Mouse (Mus musculus) hindbrain, embryonic 15.5 days (tissue): ENCODE measurements at regions not wholly inside any gene's neighbourhood (a gene's known extent, or its start where the extent isn't known, plus 50 kb on each side); places are given as distances from the start of the nearest gene placed in this dataset.

Source experiments
- ATAC-seq: fragments of 200-750 bp; cut with Nextera tagmentation; 2 replicates; pipeline ENCODE4 v1.8.0; 2017; ENCODE audit warnings: low read depth, moderate number of reproducible peaks, moderate TSS enrichment; ENCODE audit not compliant: low FRiP score
- H3K27ac ChIP-seq: fragments of 300-500 bp; sonication (generic); replicated peaks from 2 replicates; pipeline ENCODE4 v1.5.1; 2015; ENCODE audit warnings: mild to moderate bottlenecking, inconsistent platforms
- H3K27me3 ChIP-seq: fragments of 300-500 bp; sonication (generic); 2 replicates; pipeline ENCODE4 v1.6.1; 2015; ENCODE audit warnings: control low read depth, inconsistent platforms
- H3K36me3 ChIP-seq: fragments of 300-500 bp; sonication (generic); 2 replicates; pipeline ENCODE4 v1.6.1; 2015; ENCODE audit warnings: control low read depth, inconsistent platforms
- H3K4me1 ChIP-seq: fragments of 300-500 bp; sonication (generic); replicated peaks from 2 replicates; pipeline ENCODE4 v1.6.1; 2015; ENCODE audit warnings: control low read depth, inconsistent platforms
- H3K4me2 ChIP-seq: fragments of 300-500 bp; sonication (generic); 2 replicates; pipeline ENCODE4 v1.6.1; 2015; ENCODE audit warnings: moderate library complexity, mild to moderate bottlenecking, inconsistent platforms
- H3K4me3 ChIP-seq: fragments of 300-500 bp; sonication (generic); 2 replicates; pipeline ENCODE4 v1.5.1; 2015; ENCODE audit warnings: mild to moderate bottlenecking, inconsistent platforms
- H3K9ac ChIP-seq: fragments of 300-500 bp; sonication (generic); 2 replicates; pipeline ENCODE4 v1.6.1; 2015; ENCODE audit warnings: inconsistent platforms
- H3K9me3 ChIP-seq: fragments of 300-500 bp; sonication (generic); 2 replicates; pipeline ENCODE4 v1.6.1; 2016; ENCODE audit warnings: control low read depth, inconsistent platforms
- WGBS: fragments of 180-500 bp; shearing (Covaris S2); methylation state at CpG from one replicate; pipeline ENCODE4 v1.1.7; 2015; 5-methylcytosine and 5-hydroxymethylcytosine counted together

GRCm38 (mm10) chr4:21616116-21616515 is 69.6 kb downstream of the Prdm13 start:
- no peaks in the 10 kb centered on the region for H3K4me1 ChIP-seq
- no peaks in the 10 kb centered on the region for H3K9me3 ChIP-seq
- H3K36me3 ChIP-seq, result no peaks in the 10 kb centered on the region
- H3K27me3 ChIP-seq, result no peaks in the 10 kb centered on the region
- no peak overlapping the region for H3K4me2 ChIP-seq
- no peak overlapping the region for H3K4me3 ChIP-seq
- H3K9ac ChIP-seq, result no peak overlapping the region
- ATAC-seq, result no peak
- WGBS, result 80% methylated on average over 5 of the region's 5 CpGs
- H3K27ac ChIP-seq, result no peak overlapping the region

GRCm38 (mm10) chr4:21614429-21614828 is 71.3 kb downstream of the Prdm13 start:
- WGBS, result 40% methylated on average over 3 of the region's 3 CpGs
- no peak overlapping the region for H3K9ac ChIP-seq
- H3K4me3 ChIP-seq, result no peak overlapping the region
- H3K4me2 ChIP-seq, result no peak overlapping the region
- no peaks in the 10 kb centered on the region for H3K27me3 ChIP-seq
- peak; percentile 59 for ATAC-seq
- no peaks in the 10 kb centered on the region for H3K9me3 ChIP-seq
- H3K36me3 ChIP-seq, result no peaks in the 10 kb centered on the region
- H3K27ac ChIP-seq, result no peak overlapping the region
- H3K4me1 ChIP-seq, result no peaks in the 10 kb centered on the region

- Histone ChIP-seq H3K4me2 (no peak overlapping the region), H3K4me1 (no peaks in the 10 kb centered on the region), H3K9ac (no peak overlapping the region), H3K27ac (no peak overlapping the region), H3K27me3 (no peaks in the 10 kb centered on the region), H3K9me3 (no peaks in the 10 kb centered on the region), H3K4me3 (no peak overlapping the region), H3K36me3 (no peaks in the 10 kb centered on the region)
- no peak for ATAC-seq
- 62% methylated on average over 5 of the region's 5 CpGs for WGBS
Measured at GRCm38 (mm10) chr4:21611531-21612282, 74.1 kb downstream of the Prdm13 start.

GRCm38 (mm10) chr4:21598024-21598423 is 87.7 kb downstream of the Prdm13 start:
- H3K4me1 ChIP-seq, result no peaks in the 10 kb centered on the region
- no peaks in the 10 kb centered on the region for H3K36me3 ChIP-seq
- H3K27me3 ChIP-seq, result no peaks in the 10 kb centered on the region
- WGBS, result 65% methylated on average over 2 of the region's 2 CpGs
- no peak overlapping the region for H3K4me2 ChIP-seq
- no peak for ATAC-seq
- no peaks in the 10 kb centered on the region for H3K9me3 ChIP-seq
- H3K27ac ChIP-seq, result no peak overlapping the region
- H3K4me3 ChIP-seq, result no peak overlapping the region
- no peak overlapping the region for H3K9ac ChIP-seq

GRCm38 (mm10) chr4:21547771-21548170 is 138.0 kb downstream of the Prdm13 start:
- Histone ChIP-seq H3K36me3 (no peaks in the 10 kb centered on the region), H3K4me3 (no peak overlapping the region), H3K9me3 (no peaks in the 10 kb centered on the region), H3K4me1 (no peaks in the 10 kb centered on the region), H3K27ac (no peak overlapping the region), H3K9ac (no peak overlapping the region), H3K27me3 (no peaks in the 10 kb centered on the region), H3K4me2 (no peak overlapping the region)
- WGBS, result 85% methylated on average over 3 of the region's 3 CpGs
- ATAC-seq, result no peak

- no peaks in the 10 kb centered on the region for H3K4me1 ChIP-seq
- no peak overlapping the region for H3K27ac ChIP-seq
- WGBS, result 91% methylated on average over 2 of the region's 2 CpGs
- H3K4me2 ChIP-seq, result no peak overlapping the region
- no peak for ATAC-seq
- H3K4me3 ChIP-seq, result no peak overlapping the region
- H3K27me3 ChIP-seq, result no peaks in the 10 kb centered on the region
- no peaks in the 10 kb centered on the region for H3K9me3 ChIP-seq
- H3K9ac ChIP-seq, result no peak overlapping the region
- no peaks in the 10 kb centered on the region for H3K36me3 ChIP-seq
Measured at GRCm38 (mm10) chr4:21539583-21539982, 146.2 kb downstream of the Prdm13 start.

GRCm38 (mm10) chr4:21535973-21536372 is 149.8 kb downstream of the Prdm13 start:
- Histone ChIP-seq H3K27ac (no peak overlapping the region), H3K27me3 (no peaks in the 10 kb centered on the region), H3K4me3 (no peak overlapping the region), H3K4me1 (no peaks in the 10 kb centered on the region), H3K4me2 (no peak overlapping the region), H3K9ac (no peak overlapping the region), H3K36me3 (no peaks in the 10 kb centered on the region), H3K9me3 (no peaks in the 10 kb centered on the region)
- 30% methylated on average over 2 of the region's 2 CpGs for WGBS
- no peak for ATAC-seq

GRCm38 (mm10) chr4:21532186-21532585 is 153.6 kb downstream of the Prdm13 start:
- Histone ChIP-seq H3K4me1 (no peaks in the 10 kb centered on the region), H3K36me3 (no peaks in the 10 kb centered on the region), H3K27ac (no peak overlapping the region), H3K9me3 (no peaks in the 10 kb centered on the region), H3K4me3 (no peak overlapping the region), H3K9ac (no peak overlapping the region), H3K27me3 (no peaks in the 10 kb centered on the region), H3K4me2 (no peak overlapping the region)
- 47% methylated on average over 4 of the region's 4 CpGs for WGBS
- ATAC-seq, result no peak
